Mouse (Mus musculus) cerebral cortex, adult 2 months (tissue): ENCODE results near the gene Serac1.

Experiments used
- WGBS: fragments of 180-500 bp; shearing (Covaris S2); methylation state at CpG from one replicate; pipeline ENCODE4 v1.1.7; 2018; 5-methylcytosine and 5-hydroxymethylcytosine counted together

The Serac1 gene

DNA sequence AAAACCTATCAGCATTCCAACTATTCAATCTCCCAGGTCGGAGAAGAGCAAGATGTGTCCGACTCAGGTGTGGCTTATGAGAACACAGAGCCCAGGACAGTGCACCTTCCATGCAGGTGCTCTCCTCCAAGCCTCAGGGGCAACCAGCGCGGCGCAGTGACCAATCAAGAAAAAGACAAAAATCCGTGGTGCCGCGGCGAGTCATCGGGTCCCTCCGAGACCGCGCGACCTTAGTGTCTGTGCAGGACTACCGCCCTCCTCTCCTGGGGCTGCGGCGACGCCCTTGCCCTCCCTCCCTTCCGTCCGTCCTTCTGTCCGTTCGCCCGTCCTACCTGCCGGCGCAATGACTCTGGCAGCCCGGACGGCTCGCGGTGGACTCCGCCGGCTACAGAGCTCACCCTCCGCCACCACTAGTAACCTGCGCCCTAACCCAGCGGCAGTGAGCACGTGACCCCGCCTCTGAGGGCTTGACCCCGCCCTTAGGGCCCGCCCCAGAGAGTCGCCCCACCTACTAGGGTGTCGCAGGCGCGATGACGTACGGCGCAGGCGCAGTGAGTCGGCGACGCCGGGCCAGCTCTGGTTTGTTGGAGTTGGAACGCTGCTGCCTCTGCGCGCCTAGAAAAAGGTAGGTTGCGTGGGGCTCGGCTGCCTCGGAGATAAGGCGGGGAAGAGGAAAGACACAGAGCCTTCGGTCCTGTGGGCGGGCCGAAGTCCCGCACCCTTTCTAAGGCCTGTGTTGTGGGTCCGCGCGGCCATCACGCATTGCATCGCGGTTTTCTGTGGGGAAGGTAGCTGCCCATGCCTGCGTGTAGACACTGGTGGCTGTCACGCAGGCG is at the start of gene Serac1, which contains the start of gene Gtf2h5:
Gene Serac1 (minus strand): TSS at position 455 of the 836 bp plus-strand sequence.
Gene Gtf2h5 (plus strand): TSS at position 500 of the 836 bp plus-strand sequence.
- WGBS: under 1% methylated on average over 70 of the region's 70 CpGs

DNA sequence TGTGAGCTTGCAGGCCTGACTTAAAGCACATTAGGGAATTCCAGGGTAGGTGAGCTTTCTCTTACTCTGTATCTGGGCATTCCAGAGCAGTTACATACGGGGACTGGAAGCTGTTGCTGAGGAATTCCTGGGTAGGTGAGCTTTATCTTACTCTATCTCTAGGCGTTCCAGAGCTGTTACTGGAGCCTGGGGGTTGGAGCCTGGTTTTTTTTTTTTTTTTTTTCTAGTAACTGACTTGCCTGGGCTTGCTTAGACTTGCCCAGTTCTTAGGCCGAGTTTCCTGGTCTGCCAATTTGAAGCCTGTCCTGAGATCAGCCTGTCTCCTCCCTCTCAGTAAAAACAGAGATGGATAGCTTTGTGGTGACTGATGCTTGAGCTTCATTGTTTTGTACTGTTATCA is 48.5 kb upstream of the Serac1 start:
- WGBS: 83% methylated on average over 3 of the region's 3 CpGs

DNA sequence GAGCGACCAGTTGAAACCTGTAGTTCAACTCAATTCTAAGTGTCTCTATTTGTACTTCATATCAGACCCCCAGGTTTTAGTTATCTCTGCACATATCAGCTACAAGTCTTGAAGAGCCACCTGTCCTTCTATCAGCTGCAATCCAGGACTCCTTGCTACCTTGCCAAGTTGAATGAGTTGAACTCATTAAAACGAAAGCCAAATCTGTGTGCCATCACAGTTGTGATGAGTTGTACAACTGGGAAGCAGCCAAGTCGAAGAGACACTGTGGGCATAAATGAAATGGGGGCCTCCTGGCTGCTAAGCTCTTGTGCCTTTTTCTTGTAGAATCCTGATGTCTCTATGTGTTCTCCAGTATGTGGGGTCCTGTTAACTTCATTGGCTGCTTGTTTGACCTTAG is 45.9 kb upstream of the Serac1 start:
- WGBS: 65% methylated on average over 3 of the region's 3 CpGs

DNA sequence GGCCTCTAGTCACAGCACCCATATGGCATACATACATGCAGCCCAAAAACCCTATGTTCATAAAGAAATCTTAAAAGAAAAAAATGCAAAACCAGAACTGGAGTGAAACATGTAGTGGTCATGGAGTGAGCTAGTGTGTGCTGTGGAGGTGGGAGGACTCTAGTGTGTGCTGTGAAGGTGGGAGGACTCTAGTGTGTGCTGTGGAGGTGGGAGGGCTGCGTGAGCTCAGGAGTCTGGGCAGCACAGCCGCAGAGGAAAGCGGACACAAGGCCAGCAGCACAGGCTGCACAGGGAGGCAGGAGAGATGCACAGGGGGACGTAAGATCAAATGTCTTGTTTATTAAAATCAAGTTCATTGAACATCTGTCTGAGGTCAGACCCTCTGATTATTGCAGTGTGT is 44.2 kb upstream of the Serac1 start:
- WGBS: 56% methylated on average over 4 of the region's 4 CpGs

DNA sequence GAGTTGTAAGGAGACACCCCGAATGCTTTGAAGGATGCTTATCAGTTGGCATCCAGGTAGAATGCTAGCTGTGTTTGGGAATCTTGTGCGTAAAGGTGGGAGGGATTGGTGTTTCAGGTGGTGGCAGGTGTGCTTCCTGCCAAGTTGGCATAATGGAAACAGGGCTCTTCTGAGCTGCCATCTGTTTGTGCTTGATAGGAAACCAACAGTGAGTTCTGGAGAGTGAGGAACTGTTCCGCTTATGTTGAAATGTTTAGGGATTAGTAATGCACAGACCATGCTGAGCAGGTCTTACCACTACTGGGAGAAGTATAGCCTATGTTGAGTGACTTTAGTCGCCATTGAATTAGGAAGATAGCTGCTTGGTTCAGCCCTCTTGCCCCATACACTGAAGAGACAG is 39.3 kb upstream of the Serac1 start:
- 76% methylated on average over 4 of the region's 4 CpGs for WGBS

DNA sequence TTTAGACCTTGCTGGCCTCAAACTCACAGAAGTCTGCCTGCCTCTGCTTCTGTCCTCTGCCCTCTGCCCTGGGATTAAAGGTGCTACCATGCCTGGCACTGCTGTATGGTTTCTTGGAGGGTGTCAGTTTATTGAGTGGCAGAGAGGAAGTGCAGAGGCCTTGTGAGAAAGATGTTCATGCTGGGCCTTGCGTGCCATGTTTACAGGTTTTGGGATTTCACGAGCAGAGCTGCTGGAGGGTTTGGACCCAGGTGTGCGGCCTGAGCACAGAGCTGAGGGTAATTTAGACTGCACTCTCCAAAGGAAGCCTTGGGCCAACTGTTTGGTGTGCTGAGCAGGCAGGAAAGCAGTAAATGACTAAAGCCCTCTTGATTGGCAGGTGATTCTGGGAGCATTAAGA is 38.4 kb upstream of the Serac1 start:
- 74% methylated on average over 3 of the region's 3 CpGs for WGBS

DNA sequence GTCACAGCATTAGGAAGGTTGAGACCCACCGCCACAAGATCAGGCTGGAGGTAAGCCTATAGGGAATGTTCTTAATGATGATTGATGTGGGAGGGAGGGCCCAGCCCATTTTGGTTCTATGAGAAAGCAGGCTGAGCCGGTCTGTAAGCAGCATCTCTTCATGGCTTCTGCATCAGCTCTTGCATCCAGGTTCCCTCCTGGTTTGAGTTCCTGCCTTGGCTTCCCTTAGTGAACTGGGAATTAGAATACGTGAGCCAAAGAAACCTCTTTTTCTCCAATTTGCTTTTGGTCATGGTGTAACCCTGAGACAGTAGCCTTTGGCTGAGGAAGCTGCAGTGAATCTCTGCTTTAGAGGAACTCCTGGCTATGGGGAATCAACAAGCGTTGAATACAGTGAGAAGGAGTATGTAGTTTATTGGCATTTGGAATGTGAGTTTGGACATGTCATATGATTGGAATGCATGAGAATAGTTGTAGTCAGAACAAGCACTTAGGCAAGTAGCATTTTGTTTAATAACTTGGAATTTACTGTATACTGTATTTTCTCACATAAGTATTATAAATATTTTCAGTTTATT is 37.7 kb upstream of the Serac1 start:
- WGBS: 79% methylated on average over 4 of the region's 4 CpGs

DNA sequence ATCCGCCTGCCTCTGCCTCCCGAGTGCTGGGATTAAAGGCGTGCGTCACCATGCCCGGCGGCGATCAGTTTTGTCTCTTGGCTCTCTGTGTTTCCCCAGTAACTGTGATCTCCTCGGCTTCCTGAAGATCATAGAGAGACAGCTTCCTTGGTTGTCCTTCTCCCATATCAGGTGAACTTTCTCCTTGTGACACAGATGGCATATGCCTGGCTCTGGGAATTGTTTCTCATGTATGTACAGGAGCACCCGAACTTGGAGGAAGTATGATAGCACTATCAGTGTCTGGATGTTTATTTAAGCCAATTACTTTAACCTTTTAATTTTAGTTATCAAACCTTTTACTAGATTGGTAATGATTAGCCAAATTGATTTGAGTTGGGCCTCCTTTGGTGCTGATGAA is 35.5 kb upstream of the Serac1 start:
- WGBS: 95% methylated on average over 9 of the region's 9 CpGs

DNA sequence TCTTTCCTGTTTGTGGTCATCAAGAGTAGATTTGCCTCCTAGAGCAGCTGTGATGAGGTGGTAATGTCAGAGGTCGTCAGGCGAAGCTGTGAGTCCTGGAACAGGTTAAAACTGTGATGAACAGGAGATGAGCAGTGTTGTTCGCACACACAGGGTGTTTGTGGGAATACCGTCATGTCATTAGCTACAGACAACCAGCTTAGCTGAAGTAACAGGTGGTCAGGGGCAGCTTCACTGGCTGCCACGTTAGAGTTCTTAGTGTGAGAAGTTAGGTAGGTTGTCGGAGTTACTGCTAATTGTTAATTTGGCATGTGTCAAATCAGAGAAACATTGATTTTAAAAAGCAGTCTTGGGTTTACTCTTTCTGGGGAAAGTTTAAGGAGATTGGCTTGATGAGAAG is 34.1 kb upstream of the Serac1 start:
- 78% methylated on average over 6 of the region's 6 CpGs for WGBS

DNA sequence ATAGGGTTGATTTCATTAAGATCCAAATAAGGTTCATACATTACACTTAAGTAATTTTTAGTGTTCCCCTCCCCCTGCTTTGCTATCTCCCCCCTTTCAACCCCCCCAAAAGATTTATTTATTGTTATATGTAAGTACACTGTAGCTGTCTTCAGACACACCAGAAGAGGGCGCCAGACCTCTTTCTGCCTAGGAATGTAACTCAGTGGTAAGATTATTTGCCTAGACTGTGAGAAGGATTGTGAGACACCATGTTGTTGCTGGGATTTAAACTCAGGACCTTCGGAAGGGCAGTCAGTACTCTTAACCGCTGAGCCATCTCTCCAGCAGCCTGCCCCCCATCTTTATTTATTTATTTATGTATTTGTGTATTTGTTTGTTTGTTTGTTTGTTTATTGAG is 31.4 kb upstream of the Serac1 start:
- WGBS: 78% methylated on average over 3 of the region's 3 CpGs

DNA sequence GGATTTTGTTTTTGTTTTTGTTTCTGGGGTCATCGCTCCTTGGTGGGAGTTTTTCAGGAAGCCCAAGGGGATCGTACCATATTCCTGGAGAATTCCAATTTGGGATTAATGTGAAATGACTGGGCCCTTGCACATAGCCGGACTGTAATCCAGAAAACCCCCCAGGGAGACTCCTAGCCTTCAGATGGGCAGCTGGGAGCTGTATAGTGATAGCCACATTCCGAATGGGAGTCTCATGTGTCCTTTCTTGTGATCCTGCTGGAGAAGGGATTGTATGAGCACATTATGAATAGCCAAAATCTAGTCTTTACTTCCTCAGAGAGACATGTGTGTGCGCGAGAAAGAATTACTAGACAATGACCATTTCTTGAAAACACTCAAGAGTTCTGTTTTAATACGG is 28.6 kb upstream of the Serac1 start:
- 21% methylated on average over 7 of the region's 7 CpGs for WGBS

DNA sequence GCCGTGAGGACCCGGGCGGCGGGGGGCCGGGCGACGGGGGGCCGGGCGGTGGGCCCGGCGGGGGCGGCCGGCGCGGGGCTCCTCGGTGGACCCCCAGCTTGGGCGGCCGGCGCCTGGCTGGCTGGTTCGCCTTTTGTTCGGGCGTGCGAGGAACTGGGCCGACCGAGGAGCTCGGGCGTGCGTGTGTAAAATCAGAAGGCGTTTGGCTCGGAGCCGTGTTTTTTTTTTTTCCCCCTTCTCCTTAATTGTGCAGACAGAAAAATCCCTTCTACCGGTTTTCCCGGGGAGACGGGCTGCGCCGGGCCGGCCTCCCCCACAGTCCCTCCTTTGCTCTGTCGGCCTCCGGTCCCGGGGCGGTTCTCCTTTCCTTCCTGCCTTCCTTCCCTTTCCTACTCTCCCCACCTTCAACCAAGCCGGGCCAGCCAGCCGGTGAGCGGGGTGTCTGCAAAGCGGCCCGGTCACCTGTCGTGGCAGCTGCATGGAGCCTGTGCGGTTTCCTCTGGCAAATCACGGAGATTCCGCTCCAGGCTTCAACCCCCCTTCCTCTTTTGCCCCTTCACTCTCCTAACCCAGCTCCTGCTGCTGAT is 27.6 kb upstream of the Serac1 start:
- under 1% methylated on average over 47 of the region's 50 CpGs for WGBS

DNA sequence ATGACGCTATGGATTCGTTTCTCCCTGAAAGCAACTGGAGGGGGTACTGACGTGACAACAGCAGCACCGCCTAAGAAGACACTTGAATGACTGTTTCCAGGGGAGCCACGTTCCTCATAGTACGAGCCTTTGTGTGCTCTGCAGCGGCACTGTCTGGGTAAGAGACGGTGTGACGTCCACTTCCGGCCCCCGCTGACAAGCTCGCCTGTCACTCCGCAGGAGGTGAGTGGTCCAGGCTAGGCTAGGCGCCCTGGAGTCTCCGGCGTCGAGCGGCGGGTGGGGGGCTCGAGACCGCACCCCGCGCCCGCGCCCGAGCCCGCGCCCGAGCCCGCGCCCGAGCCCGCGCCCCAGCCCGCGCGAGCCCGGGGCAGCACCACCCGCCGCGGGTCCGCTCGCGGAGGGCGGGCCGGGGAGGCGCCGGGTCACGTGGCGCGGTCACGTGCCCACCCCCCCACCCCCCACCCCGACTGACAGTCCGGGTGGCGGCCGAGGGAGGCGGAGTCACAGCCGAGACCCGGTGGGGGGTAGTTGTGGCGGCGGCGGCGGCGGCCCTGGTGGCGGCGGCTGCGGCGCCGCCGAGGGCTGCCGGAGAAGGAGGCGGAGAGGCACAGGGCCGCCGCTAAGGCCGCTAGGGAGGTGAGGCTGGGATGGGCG is 26.9 kb upstream of the Serac1 start, which contains the start of gene Tulp4:
Gene Tulp4 (plus strand): TSS at position 77 of the 654 bp plus-strand sequence.
- under 1% methylated on average over 68 of the region's 76 CpGs for WGBS

DNA sequence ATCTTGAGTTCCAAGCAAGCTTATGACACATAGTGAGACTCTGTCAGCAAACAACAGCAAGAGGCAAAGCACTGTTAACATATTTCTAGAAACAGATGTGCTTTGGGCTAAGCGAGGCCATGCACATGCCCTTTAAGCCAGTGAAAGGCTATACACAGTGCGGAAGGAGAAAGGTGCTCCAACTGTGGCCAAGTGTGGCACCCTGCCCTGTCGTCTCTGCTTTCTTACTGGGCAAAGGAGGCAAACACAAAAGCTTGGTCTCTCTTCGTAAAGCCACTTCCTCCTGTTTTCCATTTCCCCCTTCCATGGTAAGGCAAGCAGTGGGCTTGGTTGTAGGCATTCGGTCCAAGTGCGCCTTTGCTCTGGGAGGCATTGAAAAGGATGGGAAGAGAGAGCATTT is 24.0 kb upstream of the Serac1 start:
- 65% methylated on average over 6 of the region's 6 CpGs for WGBS

DNA sequence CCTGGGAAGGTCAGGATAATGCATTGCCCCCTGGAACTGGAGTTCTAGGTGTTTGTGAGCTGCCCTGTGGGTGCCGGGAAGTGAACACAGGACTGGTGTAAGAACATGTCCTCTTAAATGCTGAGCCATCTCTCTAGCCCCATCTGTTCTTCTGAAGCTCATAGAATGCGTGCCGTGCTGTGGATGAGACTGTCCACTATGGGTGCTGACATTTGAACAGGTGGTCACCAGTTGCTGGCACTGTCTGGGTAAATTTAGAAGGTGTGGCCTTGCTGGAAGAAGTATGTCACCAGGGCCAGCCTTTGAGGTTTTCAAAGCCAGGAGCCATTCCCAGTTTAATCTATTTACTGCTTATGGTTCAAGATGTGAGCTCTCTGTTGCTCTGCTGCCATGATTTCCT is 22.7 kb upstream of the Serac1 start:
- 96% methylated on average over 3 of the region's 3 CpGs for WGBS

DNA sequence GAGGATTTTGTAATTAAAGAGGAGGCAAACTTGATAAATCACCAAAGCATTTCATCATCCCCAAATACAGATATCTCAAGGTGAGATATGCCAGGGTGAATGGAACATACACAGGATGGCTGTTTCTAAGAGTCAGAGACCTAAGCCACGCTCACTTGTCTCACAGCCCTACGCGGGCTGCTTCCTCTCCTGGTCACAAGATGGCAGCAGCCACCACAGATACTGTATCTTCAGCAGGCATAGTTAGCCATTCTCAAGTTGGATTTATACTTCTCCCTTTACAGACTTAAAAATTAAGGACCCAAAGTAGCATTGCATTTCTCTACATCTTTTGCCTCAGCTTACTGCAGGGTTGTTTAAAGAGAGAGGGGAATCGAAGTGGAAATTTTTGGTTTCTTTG is 18.3 kb upstream of the Serac1 start:
- 26% methylated on average over 4 of the region's 4 CpGs for WGBS

DNA sequence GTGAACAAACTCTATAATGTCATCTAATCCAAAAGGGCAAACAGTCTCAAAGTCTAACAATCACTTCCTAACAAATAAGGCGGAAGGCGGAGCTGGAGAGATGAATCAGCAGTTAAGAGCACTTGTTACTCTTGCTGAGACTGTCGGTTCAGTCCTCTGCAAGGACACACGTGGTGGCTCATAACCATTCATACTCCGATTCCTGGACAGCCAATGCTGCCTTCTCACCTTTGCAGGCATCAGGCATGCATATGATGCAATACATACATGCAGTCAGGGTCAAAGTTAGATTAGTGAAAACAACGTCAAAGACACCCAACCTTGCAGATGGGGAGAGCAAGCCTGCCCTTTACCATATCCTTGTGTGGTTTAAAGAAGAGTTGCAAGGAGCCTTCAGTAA is 12.1 kb upstream of the Serac1 start:
- WGBS: 91% methylated on average over 6 of the region's 6 CpGs

DNA sequence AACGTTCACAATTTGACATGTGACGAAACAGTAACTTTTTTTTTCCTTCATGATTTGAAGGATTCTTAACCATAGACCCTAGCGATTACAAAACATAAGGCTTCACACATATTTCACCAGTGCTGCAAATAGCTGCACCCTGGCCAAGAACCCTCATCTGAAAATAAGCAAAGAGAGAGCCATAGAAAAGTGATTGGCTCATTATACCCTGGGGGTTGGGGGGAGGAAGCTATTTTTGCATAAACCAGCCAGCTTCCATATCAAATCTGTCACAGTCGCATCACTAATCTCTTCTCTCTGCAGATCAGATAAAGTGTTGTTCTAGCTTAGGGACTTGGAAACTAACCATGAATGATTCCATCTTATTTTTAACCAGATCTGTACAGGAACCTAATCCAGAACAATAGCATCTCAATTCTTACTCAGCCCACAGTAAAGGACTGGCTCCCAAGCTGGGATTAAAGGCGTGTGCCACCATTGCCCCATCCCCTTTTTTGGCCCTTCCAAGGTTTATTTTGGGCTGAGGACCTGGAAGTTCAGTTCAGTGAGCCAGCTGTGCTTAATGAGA is 3.9 kb upstream of the Serac1 start:
- 51% methylated on average over 5 of the region's 5 CpGs for WGBS

DNA sequence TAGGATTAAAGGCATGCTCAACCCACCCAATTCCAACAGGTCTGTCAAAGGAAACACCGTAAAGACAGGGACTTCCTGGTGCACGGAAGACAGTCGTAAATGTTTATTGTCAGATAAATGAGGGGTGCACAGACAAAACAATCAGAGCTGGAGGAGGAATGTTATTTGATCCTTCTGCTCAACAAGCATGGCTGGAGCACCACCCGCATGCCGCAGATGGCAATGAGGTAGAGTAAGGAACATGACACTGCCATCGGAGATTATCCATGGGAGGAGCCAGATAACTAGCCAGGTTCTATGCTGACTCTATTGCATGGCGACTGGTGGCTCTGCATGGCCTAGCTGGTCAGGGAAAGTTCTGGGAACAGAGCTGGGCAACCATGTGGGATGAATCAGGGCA is 6.1 kb downstream of the Serac1 start:
- 89% methylated on average over 7 of the region's 7 CpGs for WGBS

DNA sequence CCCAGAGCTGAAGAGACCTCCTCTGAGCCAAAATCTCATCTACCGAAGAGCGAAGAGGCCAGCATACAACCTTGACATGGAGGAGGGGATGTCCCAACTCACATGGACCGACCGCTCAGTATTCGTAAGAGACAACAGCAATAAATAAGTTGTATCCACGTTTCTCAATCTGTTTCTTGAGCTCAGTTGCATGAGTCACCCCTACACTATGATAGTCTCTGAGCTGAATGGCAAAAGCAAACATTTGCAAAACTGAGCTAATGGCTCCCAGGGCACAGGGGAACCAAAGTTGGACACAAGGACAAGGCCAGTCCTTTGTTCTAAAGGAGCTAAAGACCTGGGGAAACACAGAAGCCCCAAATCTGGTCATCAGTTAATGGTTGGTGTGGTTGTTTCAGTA is 9.7 kb downstream of the Serac1 start:
- WGBS: 85% methylated on average over 6 of the region's 6 CpGs

DNA sequence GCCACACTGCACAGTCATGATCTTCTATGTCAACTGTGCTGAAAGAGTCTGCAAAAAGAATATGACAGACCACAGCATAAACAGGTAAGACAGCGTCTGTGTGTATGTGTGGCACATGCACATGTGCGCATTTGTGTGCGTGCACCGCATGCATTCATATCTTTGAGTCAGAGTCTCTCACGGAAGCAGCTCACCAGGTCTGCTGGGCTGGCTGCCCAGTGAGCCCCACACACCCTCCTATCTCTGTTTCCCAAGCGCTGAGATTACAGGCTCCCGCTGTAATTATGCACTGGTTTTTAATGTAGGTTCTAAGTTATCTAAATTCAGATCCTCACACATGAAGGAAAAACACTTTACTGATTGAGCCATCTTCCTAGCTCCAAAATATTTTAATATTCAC is 11.9 kb downstream of the Serac1 start:
- WGBS: 90% methylated on average over 7 of the region's 7 CpGs

DNA sequence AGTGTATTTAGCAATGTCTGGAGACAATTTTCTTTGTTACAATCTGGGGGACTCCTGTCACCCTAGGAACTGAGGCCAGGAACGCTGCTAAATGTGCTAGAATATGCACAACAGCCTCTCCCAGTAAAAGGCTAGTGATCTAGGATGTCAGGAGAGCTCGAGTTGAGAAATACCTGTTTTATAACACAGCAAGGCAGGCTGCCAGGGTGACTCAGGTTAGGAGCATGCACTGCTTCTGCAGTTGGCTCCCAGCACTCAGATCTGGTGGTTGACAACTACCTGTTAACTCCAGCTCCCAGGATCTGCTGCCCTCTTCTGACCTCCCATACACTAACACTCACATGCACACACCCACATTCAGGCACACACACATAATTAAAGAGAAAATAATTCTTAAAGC is 13.5 kb downstream of the Serac1 start:
- 85% methylated on average over 2 of the region's 2 CpGs for WGBS
